In genomic region chr5:92486758-92487157, GRCm38 (mm10) we compare ENCODE assay signal across 13 mouse cellular contexts. TPM values are rescaled to one million over a fixed set of nuclear protein-coding genes. Genes with fewer than 3 reads are reported as not detected.
A peak's percentile ranks its signal among the peaks of the same experiment; 100 is the strongest.
DNase-seq lines count a peak whose midpoint lies in the region; ATAC-seq and TF ChIP-seq lines count a peak whose summit lies in the region.
"Had no signal": no experiment of that assay in that cellular context is flagged by ENCODE, and none has a peak within 500 bp of the region (broad histone marks: within the 10 kb centered on the region; RNA-seq: fewer than 3 reads in every experiment).

No protein-coding gene starts in this region.

- ATAC-seq in neutrophil, adult 5-6 weeks (ENCODE audit: extremely low read depth, insufficient number of reproducible peaks, low FRiP score, poor library complexity, severe bottlenecking): peak; percentile 58; the same call in 1 of the 2 replicates
- ATAC-seq: forebrain, embryonic 15.5 days had no signal

- DNase-seq in lung, adult 18-20 months: peak; percentile 57 to 71
- DNase-seq in lung, adult 2 months: no peak
- DNase-seq in heart, postnatal 25 days (ENCODE audit: low spot score): peak; percentile 35
- no peak for DNase-seq in hindbrain, embryonic 10.5 days (ENCODE audit: low spot score)
- no peak for DNase-seq in left cerebral cortex, adult 9 months (ENCODE audit: low spot score in 2 of 2)
- no peak for DNase-seq in testis, postnatal 14 days (ENCODE audit: low spot score)
- DNase-seq: cerebellum, adult 9-10 months; right cerebral cortex, adult 18-20 months had no signal

- H3K4me3 ChIP-seq in lung, adult 2 months (replicated peaks; ENCODE audit: extremely low read depth, low read depth, low read length): no peak overlapping the region
- no peak overlapping the region for H3K4me3 ChIP-seq in brown adipose tissue, adult 24 weeks (ENCODE audit: insufficient read depth, low read depth, low read length)
- no peak overlapping the region for H3K4me3 ChIP-seq in hindbrain, embryonic 10.5 days
- H3K4me3 ChIP-seq: forebrain, embryonic 15.5 days; limb, embryonic 12.5 days; midbrain, embryonic 12.5 days had no signal

- H3K36me3 ChIP-seq in hindbrain, embryonic 10.5 days: peaks cover 54% of the 10 kb centered on the region

- H3K4me1 ChIP-seq in lung, adult 2 months (ENCODE audit: control insufficient read depth, insufficient read depth, low read length): peaks cover 31% of the 10 kb centered on the region
- H3K4me1 ChIP-seq in brown adipose tissue, adult 24 weeks (ENCODE audit: control insufficient read depth, insufficient read depth, insufficient read length, low read length): peaks cover 26% of the 10 kb centered on the region
- peaks cover 13% of the 10 kb centered on the region for H3K4me1 ChIP-seq in hindbrain, embryonic 10.5 days (replicated peaks)
- H3K4me1 ChIP-seq: midbrain, embryonic 12.5 days had no signal

- no peaks in the 10 kb centered on the region for H3K27me3 ChIP-seq in hindbrain, embryonic 10.5 days (ENCODE audit: insufficient read depth, poor library complexity, severe bottlenecking)
- H3K27me3 ChIP-seq: forebrain, embryonic 15.5 days; limb, embryonic 12.5 days; midbrain, embryonic 12.5 days had no signal

- intact Hi-C loops in heart, postnatal 25 days (cut with DNase I): no loop called here

- TF ChIP-seq CTCF in lung, adult 2 months (IDR thresholded peaks at IDR 0.05; ENCODE audit: insufficient read depth, low read length): no peak

- 70% methylated on average over 3 of the region's 3 CpGs for WGBS in lung, adult 2 months
- WGBS in hindbrain, embryonic 10.5 days: 93% methylated on average over 3 of the region's 3 CpGs

- peak overlapping the region; percentile 91 for H3K27ac ChIP-seq in brown adipose tissue, adult 24 weeks (replicated peaks; ENCODE audit: low read depth, low read length)
- H3K27ac ChIP-seq in hindbrain, embryonic 10.5 days: no peak overlapping the region
- H3K27ac ChIP-seq: forebrain, embryonic 15.5 days; limb, embryonic 12.5 days; midbrain, embryonic 12.5 days had no signal

- H3K9me3 ChIP-seq in hindbrain, embryonic 10.5 days: peaks cover 6% of the 10 kb centered on the region; the same call in 1 of the 2 replicates
- H3K9me3 ChIP-seq: forebrain, embryonic 15.5 days; limb, embryonic 12.5 days; midbrain, embryonic 12.5 days had no signal

- no peak for TF ChIP-seq POLR2A in lung, adult 2 months (IDR thresholded peaks at IDR 0.05; ENCODE audit: borderline replicate concordance, extremely low read depth, low read depth, low read length)

RNA-seq across cellular contexts. Expression of gene Scarb2, which starts 19.9 kb away (rescaled TPM):
- 55.1 and 59.1 TPM in 2 replicates for polyA plus RNA-seq in lung, adult 2 months (2012; rRNA removed)
- 50.9 and 52.2 TPM in 2 replicates for polyA plus RNA-seq in brown adipose tissue, adult 24 weeks (2012; ENCODE audit: insufficient read depth, insufficient read length, missing spikeins)
- 10 to 100 TPM; 70.5 to 74.6 TPM for total RNA-seq in heart, postnatal 25 days (2021)
- 63.6 and 64.9 TPM in 2 replicates for total RNA-seq in neutrophil, adult 5-6 weeks (2017)
- 9.2 and 11.8 TPM in 2 replicates for polyA plus RNA-seq in hindbrain, embryonic 10.5 days (2016; fragmentation: Nextera tagmentation; extraction: Ambion mirVana)

RNA-seq across cellular contexts. Expression of gene Nup54, which starts 51.7 kb away (rescaled TPM):
- 10.5 and 13.2 TPM in 2 replicates for polyA plus RNA-seq in lung, adult 2 months (2012; rRNA removed)
- 20.3 and 20.9 TPM in 2 replicates for polyA plus RNA-seq in brown adipose tissue, adult 24 weeks (2012; ENCODE audit: insufficient read depth, insufficient read length, missing spikeins)
- 10 to 100 TPM; 16.5 to 17.0 TPM for total RNA-seq in heart, postnatal 25 days (2021)
- 42.7 and 43.7 TPM in 2 replicates for total RNA-seq in neutrophil, adult 5-6 weeks (2017)
- 52.7 and 65.8 TPM in 2 replicates for polyA plus RNA-seq in hindbrain, embryonic 10.5 days (2016; fragmentation: Nextera tagmentation; extraction: Ambion mirVana)

Comparison
In these comparisons a context has a peak if more than half of its experiments do, and no peak if none do; other contexts are left out.
1. DNase-seq: peak in lung, adult 18-20 months (2 of 2) and heart, postnatal 25 days (single experiment); none in lung, adult 2 months (single experiment), hindbrain, embryonic 10.5 days (single experiment), left cerebral cortex, adult 9 months (0 of 2) and testis, postnatal 14 days (single experiment).